Mouse (Mus musculus) heart, adult 2 months (tissue): Measurements from ENCODE around the gene Uchl4. TPM values are rescaled to one million over a fixed set of nuclear protein-coding genes. Genes with fewer than 3 reads are reported as not detected.

Source experiments
- DNase-seq, 2 experiments: peaks; one replicate each; pipeline ENCODE4 v3.0.0; 2021
- H3K27ac ChIP-seq: fragments of 200-600 bp; 2 replicates; pipeline ENCODE4 v1.8.1; 2022
- H3K27me3 ChIP-seq: fragments of 200-500 bp; 2 replicates; pipeline ENCODE4 v1.6.1; 2012; ENCODE audit warnings: mild to moderate bottlenecking, low read length, inconsistent platforms, mixed read lengths; ENCODE audit not compliant: control insufficient read depth, insufficient read depth
- H3K36me3 ChIP-seq: fragments of 200-500 bp; 2 replicates; pipeline ENCODE4 v1.6.1; 2012; ENCODE audit warnings: low read length, inconsistent platforms; ENCODE audit not compliant: control insufficient read depth, insufficient read depth
- H3K4me1 ChIP-seq: fragments of 200-500 bp; 2 replicates; pipeline ENCODE4 v1.6.1; 2011; ENCODE audit warnings: low read length; ENCODE audit not compliant: control insufficient read depth, insufficient read depth
- H3K4me3 ChIP-seq: fragments of 200-600 bp; 2 replicates; pipeline ENCODE4 v1.8.1; 2022
- H3K79me2 ChIP-seq: fragments of 200-500 bp; replicated peaks from 2 replicates; pipeline ENCODE4 v1.6.1; 2012; ENCODE audit warnings: mild to moderate bottlenecking, inconsistent platforms, low read length, moderate library complexity, mixed read lengths; ENCODE audit not compliant: control insufficient read depth, insufficient read depth
- H3K9ac ChIP-seq: fragments of 200-500 bp; 2 replicates; pipeline ENCODE4 v1.6.1; 2012; ENCODE audit warnings: low read depth, mild to moderate bottlenecking, control low read depth, inconsistent platforms, low read length, mixed read lengths
- CTCF ChIP-seq: fragments of 200-600 bp; IDR thresholded peaks from 2 replicates; pipeline ENCODE4 v1.8.1; 2022; ENCODE audit warnings: antibody characterized with exemption, mild to moderate bottlenecking, moderate library complexity
- EP300 ChIP-seq: fragments of 200-500 bp; IDR thresholded peaks from 2 replicates; pipeline ENCODE4 v1.6.1; 2011; ENCODE audit warnings: low read depth, low read length, control low read depth; ENCODE audit not compliant: insufficient read depth
- POLR2A ChIP-seq: fragments of 200-500 bp; IDR thresholded peaks from 2 replicates; pipeline ENCODE4 v1.6.1; 2011; ENCODE audit warnings: mild to moderate bottlenecking, low read depth, low read length, control low read depth; ENCODE audit not compliant: insufficient read depth
- WGBS: fragments of 180-500 bp; shearing (Covaris S2); methylation state at CpG from one replicate; pipeline ENCODE4 v1.1.7; 2018; 5-methylcytosine and 5-hydroxymethylcytosine counted together
- intact Hi-C: fragments of 180-260 bp; cut with DNase I; formaldehyde crosslinking; loops from one replicate; pipeline ENCODE4 v1.15.1; 2025
- polyA plus RNA-seq: library from polyadenylated mRNA; depleted of rRNA; stranded (reverse); fragments of >200 nt; gene quantifications from 2 replicates; pipeline ENCODE4 v1.2.3, GENCODE M21; 2012
- total RNA-seq, 2 experiments: library from RNA; stranded (reverse); gene quantifications; 2 replicates each; pipeline ENCODE4 v1.2.3; 2021

Gene Uchl4
- total and polyA plus RNA-seq, 3 experiments, result 0.21 to 2.4 (median 2.3) TPM

GRCm38 (mm10) chr9:64232257-64232957 lies 2.6 kb upstream of the Uchl4 start:
- Histone ChIP-seq H3K79me2 (peaks cover 1% of the 10 kb centered on the region), H3K4me3 (no peak overlapping the region), H3K36me3 (peaks cover 21% of the 10 kb centered on the region), H3K4me1 (peaks cover 20% of the 10 kb centered on the region), H3K27me3 (no peaks in the 10 kb centered on the region), H3K27ac (peak overlapping the region; percentile 67), H3K9ac (no peak overlapping the region)
- 30% methylated on average over 9 of the region's 9 CpGs for WGBS
- intact Hi-C loops, result no loop called here
- DNase-seq, result peak; percentile 35 to 41
- no peak for TF ChIP-seq POLR2A
- no peak for TF ChIP-seq EP300
- TF ChIP-seq CTCF, result no peak

- Histone ChIP-seq H3K9ac (0 out of 2 replicates have a peak overlapping the region, but pooled peaks have one; percentile 20), H3K4me3 (no peak overlapping the region), H3K36me3 (peaks cover 18% of the 10 kb centered on the region), H3K4me1 (peaks cover 16% of the 10 kb centered on the region), H3K27ac (peak overlapping the region; percentile 11), H3K27me3 (no peaks in the 10 kb centered on the region), H3K79me2 (peaks cover 1% of the 10 kb centered on the region)
- TF ChIP-seq EP300 (no peak), POLR2A (no peak), CTCF (no peak)
- intact Hi-C loops, result loop anchor here (2.0 kb wide), 1 partner anchor 19 kb away; the partner anchor contains the start of gene Map2k1
- WGBS, result 43% methylated on average over 5 of the region's 5 CpGs
- DNase-seq, result no peak
Measured at GRCm38 (mm10) chr9:64233656-64234055, 1.3 kb upstream of the Uchl4 start.

- no peak overlapping the region for H3K4me3 ChIP-seq
- intact Hi-C loops, result no loop called here
- no peak overlapping the region for H3K27ac ChIP-seq
- peaks cover 2% of the 10 kb centered on the region; the same call in 1 of the 2 replicates for H3K79me2 ChIP-seq
- 97% methylated on average over 7 of the region's 7 CpGs for WGBS
- no peak for DNase-seq
- H3K27me3 ChIP-seq, result no peaks in the 10 kb centered on the region
- peaks cover 10% of the 10 kb centered on the region for H3K36me3 ChIP-seq
- TF ChIP-seq EP300, result no peak
- no peak for TF ChIP-seq POLR2A
- H3K9ac ChIP-seq, result no peak overlapping the region
- H3K4me1 ChIP-seq, result peaks cover 10% of the 10 kb centered on the region
Measured at GRCm38 (mm10) chr9:64236056-64236455, 1.1 kb downstream of the Uchl4 start.

GRCm38 (mm10) chr9:64240116-64240515 lies 5.1 kb downstream of the Uchl4 start:
- no peak overlapping the region for H3K9ac ChIP-seq
- H3K79me2 ChIP-seq, result peaks cover 7% of the 10 kb centered on the region
- H3K27me3 ChIP-seq, result no peaks in the 10 kb centered on the region
- WGBS, result 38% methylated on average over 2 of the region's 2 CpGs
- H3K27ac ChIP-seq, result no peak overlapping the region
- no peak for DNase-seq
- no peak for TF ChIP-seq CTCF
- intact Hi-C loops, result no loop called here
- H3K4me3 ChIP-seq, result no peak overlapping the region
- H3K4me1 ChIP-seq, result peaks cover 2% of the 10 kb centered on the region
- H3K36me3 ChIP-seq, result no peaks in the 10 kb centered on the region

GRCm38 (mm10) chr9:64240681-64241080 lies 5.7 kb downstream of the Uchl4 start:
- peaks cover 2% of the 10 kb centered on the region for H3K4me1 ChIP-seq
- H3K36me3 ChIP-seq, result no peaks in the 10 kb centered on the region; the same call in 1 of the 2 replicates
- intact Hi-C loops, result no loop called here
- 26% methylated on average over 8 of the region's 8 CpGs for WGBS
- no peak for TF ChIP-seq EP300
- no peak for TF ChIP-seq POLR2A
- TF ChIP-seq CTCF, result no peak
- no peaks in the 10 kb centered on the region for H3K27me3 ChIP-seq
- no peak overlapping the region for H3K4me3 ChIP-seq
- H3K9ac ChIP-seq, result no peak overlapping the region
- peak; percentile 20 to 25 for DNase-seq
- no peak overlapping the region for H3K27ac ChIP-seq
- H3K79me2 ChIP-seq, result peaks cover 7% of the 10 kb centered on the region

- Histone ChIP-seq H3K79me2 (peaks cover 9% of the 10 kb centered on the region), H3K4me3 (no peak overlapping the region), H3K27me3 (no peaks in the 10 kb centered on the region), H3K4me1 (peaks cover 2% of the 10 kb centered on the region), H3K27ac (no peak overlapping the region), H3K36me3 (no peaks in the 10 kb centered on the region; the same call in 1 of the 2 replicates), H3K9ac (no peak overlapping the region)
- intact Hi-C loops, result no loop called here
- no peak for DNase-seq
- TF ChIP-seq POLR2A, result no peak
- no peak for TF ChIP-seq CTCF
- no peak for TF ChIP-seq EP300
- WGBS, result 45% methylated on average over 6 of the region's 6 CpGs
Measured at GRCm38 (mm10) chr9:64242381-64242831, 7.4 kb downstream of the Uchl4 start.
